Mouse (Mus musculus) thymus, adult 2 months (tissue): ENCODE measurements around the gene Rlbp1.

ENCODE experiments used
- CTCF ChIP-seq: fragments of 200-500 bp; IDR thresholded peaks from 2 replicates; pipeline ENCODE4 v1.5.1; 2012; ENCODE audit warnings: mild to moderate bottlenecking, control low read depth, low read length, moderate library complexity, borderline replicate concordance; ENCODE audit not compliant: control insufficient read depth, poor library complexity, insufficient read depth; ENCODE audit errors: extremely low read depth
- POLR2A ChIP-seq: fragments of 200-500 bp; IDR thresholded peaks from 2 replicates; pipeline ENCODE4 v1.6.1; 2012; ENCODE audit warnings: mild to moderate bottlenecking, low read length, control low read depth, moderate library complexity; ENCODE audit not compliant: control insufficient read depth, poor library complexity, insufficient read depth; ENCODE audit errors: extremely low read depth

DNA sequence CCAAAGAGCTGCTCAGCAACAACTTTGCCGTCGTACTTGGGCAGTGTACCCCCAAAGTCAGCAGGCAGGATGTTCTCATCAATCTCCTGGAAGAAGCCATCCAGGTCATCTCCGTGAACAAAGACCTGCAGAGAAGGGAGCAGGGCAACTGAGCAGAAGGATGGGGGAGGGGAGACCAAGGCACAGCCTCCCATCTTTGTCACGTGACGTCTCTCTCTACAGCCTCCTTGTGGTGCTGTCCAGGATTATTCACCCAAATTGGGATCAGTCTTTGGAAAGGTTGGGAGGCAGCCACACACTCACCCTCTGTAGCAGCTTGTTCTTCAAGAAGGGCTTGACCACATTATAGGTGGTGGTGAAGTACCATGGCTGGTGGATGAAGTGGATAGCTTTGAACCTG, 11.3 kb downstream of the Rlbp1 start:
- TF ChIP-seq CTCF: no peak
- no peak for TF ChIP-seq POLR2A
